22 mouse cellular contexts compared by ENCODE assay signal in genomic region chr10:18113473-18114093, GRCm38 (mm10).
"Had no signal": no experiment of that assay in that cellular context is flagged by ENCODE, and none has a peak within 500 bp of the region (broad histone marks: within the 10 kb centered on the region; RNA-seq: fewer than 3 reads in every experiment).

No protein-coding gene starts in this region.

- H3K4me1 ChIP-seq: limb, embryonic 10.5 days; liver, embryonic 12.5 days; liver, embryonic 15.5 days; lung, embryonic 15.5 days; midbrain, embryonic 10.5 days; midbrain, embryonic 13.5 days; neural tube, embryonic 13.5 days had no signal

- H3K27me3 ChIP-seq: limb, embryonic 13.5 days; liver, embryonic 12.5 days; liver, embryonic 15.5 days; lung, embryonic 15.5 days; midbrain, embryonic 13.5 days; neural tube, embryonic 13.5 days had no signal

- H3K4me2 ChIP-seq: limb, embryonic 13.5 days; liver, embryonic 12.5 days; liver, embryonic 15.5 days; lung, embryonic 15.5 days; midbrain, embryonic 13.5 days; neural tube, embryonic 13.5 days had no signal

- H3K4me3 ChIP-seq: limb, embryonic 10.5 days; limb, embryonic 13.5 days; liver, embryonic 12.5 days; liver, embryonic 15.5 days; lung, embryonic 15.5 days; midbrain, embryonic 10.5 days; midbrain, embryonic 13.5 days; myocyte; neural tube, embryonic 13.5 days had no signal

- ATAC-seq: intestine, postnatal 0 days; liver, embryonic 12.5 days; midbrain, embryonic 13.5 days; midbrain, embryonic 16.5 days had no signal

- DNase-seq: kidney, adult 2 months; kidney, postnatal 10 days; kidney, postnatal 4 days; liver; lung, adult 18-20 months; lung, postnatal 10 days; lung, postnatal 36 days; right cerebral cortex, postnatal 25 days; spleen, adult 18-20 months; thymus, adult 18-20 months; thymus, postnatal 36 days had no signal

- H3K9me3 ChIP-seq: limb, embryonic 10.5 days; limb, embryonic 13.5 days; liver, embryonic 12.5 days; liver, embryonic 15.5 days; lung, embryonic 15.5 days; midbrain, embryonic 10.5 days; midbrain, embryonic 13.5 days; neural tube, embryonic 13.5 days had no signal

- H3K27ac ChIP-seq: limb, embryonic 10.5 days; limb, embryonic 13.5 days; liver, embryonic 12.5 days; liver, embryonic 15.5 days; lung, embryonic 15.5 days; midbrain, embryonic 10.5 days; midbrain, embryonic 13.5 days; neural tube, embryonic 13.5 days had no signal

- H3K9ac ChIP-seq: limb, embryonic 13.5 days; liver, embryonic 12.5 days; liver, embryonic 15.5 days; lung, embryonic 15.5 days; midbrain, embryonic 13.5 days; neural tube, embryonic 13.5 days had no signal
